Mouse (Mus musculus): ENCODE measurements around the gene Spock3.
"Not testable (repeated sequence)": the region's sequence is repeated elsewhere in the genome, so short reads cannot be mapped to it uniquely, and the experiment has no call there.

Spock3 gene

GRCm38 (mm10) chr8:62950709-62951108 lies at the start of gene Spock3:
Spock3 (plus strand) TSS chr8:62951009.
- DNase-seq, result no peak

GRCm38 (mm10) chr8:62951173-62952134 lies 645 bp downstream of the Spock3 start:
- DNase-seq, result peak; percentile 38

GRCm38 (mm10) chr8:62952481-62952880 lies 1.7 kb downstream of the Spock3 start:
- no peak for DNase-seq

- no peak for DNase-seq
Measured at GRCm38 (mm10) chr8:62962608-62963007, 11.8 kb downstream of the Spock3 start.

GRCm38 (mm10) chr8:62969802-62970372 lies 19.1 kb downstream of the Spock3 start:
- no peak for DNase-seq

- no peak for DNase-seq
Measured at GRCm38 (mm10) chr8:63088984-63089383, 138.2 kb downstream of the Spock3 start.

- DNase-seq, result no peak
Measured at GRCm38 (mm10) chr8:63098200-63098599, 147.4 kb downstream of the Spock3 start.

GRCm38 (mm10) chr8:63109761-63110160 lies 159.0 kb downstream of the Spock3 start:
- DNase-seq, result no peak

GRCm38 (mm10) chr8:63112919-63113318 lies 162.1 kb downstream of the Spock3 start:
- DNase-seq, result no peak

GRCm38 (mm10) chr8:63120508-63120907 lies 169.7 kb downstream of the Spock3 start:
- DNase-seq, result no peak

GRCm38 (mm10) chr8:63135406-63135805 lies 184.6 kb downstream of the Spock3 start:
- no peak for DNase-seq

GRCm38 (mm10) chr8:63163861-63164260 lies 213.1 kb downstream of the Spock3 start:
- not testable (repeated sequence) for DNase-seq

GRCm38 (mm10) chr8:63165326-63165725 lies 214.5 kb downstream of the Spock3 start:
- DNase-seq, result no peak

GRCm38 (mm10) chr8:63169956-63170355 lies 219.1 kb downstream of the Spock3 start:
- no peak for DNase-seq

GRCm38 (mm10) chr8:63181272-63181671 lies 230.5 kb downstream of the Spock3 start:
- DNase-seq, result no peak

- no peak for DNase-seq
Measured at GRCm38 (mm10) chr8:63258812-63259385, 308.1 kb downstream of the Spock3 start.

- DNase-seq, result no peak
Measured at GRCm38 (mm10) chr8:63262516-63262915, 311.7 kb downstream of the Spock3 start.

- no peak for DNase-seq
Measured at GRCm38 (mm10) chr8:63335366-63335765, 384.6 kb downstream of the Spock3 start.

- no peak for DNase-seq
Measured at GRCm38 (mm10) chr8:63368580-63368979, 417.8 kb downstream of the Spock3 start.

- DNase-seq, result no peak
Measured at GRCm38 (mm10) chr8:63397659-63398058, 446.9 kb downstream of the Spock3 start.

All from kidney, postnatal 10 days (tissue).